Mouse (Mus musculus): ENCODE data around the gene Mical3.

Mical3 gene

DNA sequence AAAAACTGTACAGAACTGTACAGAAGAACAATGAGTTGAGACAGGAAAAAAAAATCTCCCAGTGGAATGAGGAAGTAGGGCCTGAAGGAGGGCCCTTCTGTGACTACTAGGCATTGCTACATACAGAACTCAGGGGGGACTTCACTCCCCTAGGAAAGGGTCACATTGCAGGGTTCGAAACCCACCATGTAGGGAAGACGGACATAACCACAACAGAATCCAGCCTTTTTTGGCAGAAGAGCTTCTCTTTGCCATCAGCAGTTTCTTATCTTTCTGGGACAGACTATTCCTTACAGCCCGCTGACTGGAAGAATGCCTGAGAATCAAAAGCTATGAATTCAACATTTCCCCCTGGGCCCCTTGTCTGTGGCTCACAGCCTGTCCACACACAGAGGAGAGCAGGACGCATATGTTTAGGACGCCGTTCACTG, 46.7 kb downstream of the Mical3 start:
- no peak for DNase-seq (ENCODE audit: low spot score)

GRCm38 (mm10) chr6:121082094-121082473, 48.7 kb downstream of the Mical3 start:
- DNase-seq (ENCODE audit: low spot score) = no peak

- no peak for DNase-seq (ENCODE audit: low spot score)
Measured at GRCm38 (mm10) chr6:121081288-121082093, 49.3 kb downstream of the Mical3 start.

DNA sequence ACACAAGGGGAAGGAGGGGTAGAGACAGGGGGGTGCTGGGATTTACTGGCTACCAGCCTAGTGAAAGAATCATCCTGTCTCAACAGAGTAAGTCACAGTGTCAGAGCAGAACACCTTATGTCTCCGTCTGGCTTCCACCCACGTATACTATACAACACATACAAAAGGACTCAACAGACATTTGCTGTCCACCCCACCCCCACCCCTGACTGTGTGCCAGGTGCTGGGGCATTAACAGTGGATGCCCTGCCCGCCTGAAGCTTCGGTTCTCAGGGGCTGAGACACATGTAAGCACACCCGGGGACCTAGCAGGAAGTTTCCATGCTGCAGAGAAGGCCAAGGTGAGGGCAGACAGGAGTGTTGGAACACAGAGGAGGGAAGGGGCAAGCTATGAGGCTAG, 52.6 kb downstream of the Mical3 start:
- DNase-seq (ENCODE audit: low spot score) = no peak

DNA sequence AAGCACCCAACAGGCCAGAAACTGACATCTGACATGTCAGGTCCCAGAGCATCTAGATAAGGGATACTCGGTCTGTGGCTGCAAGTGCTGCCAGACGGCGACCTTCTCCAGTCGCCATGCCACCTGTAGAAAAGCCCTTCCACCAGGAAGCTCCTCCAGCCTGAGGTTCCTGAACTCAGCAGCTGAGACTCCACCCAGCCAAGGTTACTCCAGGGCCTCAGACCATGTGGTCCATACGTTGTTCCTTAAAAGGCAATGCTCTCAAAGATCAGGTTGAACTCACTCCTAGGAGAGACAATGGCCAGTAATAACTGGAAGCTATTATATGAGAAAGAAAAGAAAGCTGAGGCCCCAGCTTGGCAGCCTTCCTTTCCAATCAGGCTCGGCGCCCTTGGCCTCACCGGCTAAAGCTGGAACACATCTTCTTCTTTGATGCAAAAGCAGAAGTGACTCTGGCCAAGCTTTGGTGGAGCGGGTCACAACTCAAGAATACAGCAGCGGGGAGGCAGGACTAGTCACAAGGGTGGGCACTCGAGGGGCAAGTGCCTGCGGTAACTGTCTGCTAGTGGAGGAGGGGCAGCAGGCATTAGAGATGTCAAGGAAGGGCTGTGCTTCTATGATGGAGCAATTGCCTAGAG, 53.8 kb downstream of the Mical3 start:
- no peak for DNase-seq (ENCODE audit: low spot score)

DNA sequence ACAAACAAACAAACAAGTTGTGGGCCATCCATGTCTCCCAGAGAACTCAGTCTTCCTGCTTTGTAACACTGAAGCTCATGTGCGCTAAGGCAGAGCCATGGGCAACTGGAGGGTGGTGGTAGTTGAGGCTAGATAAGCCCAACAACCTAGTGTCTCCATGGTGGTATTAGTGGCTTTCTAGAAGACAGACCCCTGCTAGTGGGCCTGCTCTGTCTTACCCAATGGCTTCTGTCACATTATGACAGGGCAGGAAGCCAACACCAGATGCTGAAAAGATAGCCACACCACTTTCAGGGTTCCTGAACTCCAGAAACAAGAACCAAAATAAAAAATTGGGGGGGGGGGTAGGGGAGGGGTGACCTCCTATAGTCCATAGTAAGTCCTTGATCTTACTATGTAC, 55.0 kb downstream of the Mical3 start:
- no peak for DNase-seq (ENCODE audit: low spot score)

DNA sequence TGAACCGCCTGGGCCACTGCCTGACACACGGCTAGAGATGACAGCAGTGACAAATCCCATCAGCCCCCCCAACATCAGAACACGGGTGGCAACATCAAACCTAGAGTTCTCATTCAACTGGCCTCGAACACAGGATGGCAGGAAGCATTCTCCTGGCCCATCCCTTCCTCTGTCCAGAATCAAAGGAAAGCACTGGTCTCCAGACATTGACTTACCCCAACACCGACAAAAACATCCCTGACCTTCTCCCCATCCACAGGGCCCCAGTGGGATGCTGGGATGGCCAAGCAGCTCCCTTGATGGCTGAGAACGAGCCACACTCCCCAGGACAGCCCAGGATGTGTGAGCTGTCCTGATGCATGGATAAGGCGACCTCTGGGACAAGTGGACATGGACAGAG, 57.5 kb downstream of the Mical3 start:
- DNase-seq (ENCODE audit: low spot score) = no peak

GRCm38 (mm10) chr6:121072615-121073014, 58.2 kb downstream of the Mical3 start:
- no peak for DNase-seq (ENCODE audit: low spot score)

DNA sequence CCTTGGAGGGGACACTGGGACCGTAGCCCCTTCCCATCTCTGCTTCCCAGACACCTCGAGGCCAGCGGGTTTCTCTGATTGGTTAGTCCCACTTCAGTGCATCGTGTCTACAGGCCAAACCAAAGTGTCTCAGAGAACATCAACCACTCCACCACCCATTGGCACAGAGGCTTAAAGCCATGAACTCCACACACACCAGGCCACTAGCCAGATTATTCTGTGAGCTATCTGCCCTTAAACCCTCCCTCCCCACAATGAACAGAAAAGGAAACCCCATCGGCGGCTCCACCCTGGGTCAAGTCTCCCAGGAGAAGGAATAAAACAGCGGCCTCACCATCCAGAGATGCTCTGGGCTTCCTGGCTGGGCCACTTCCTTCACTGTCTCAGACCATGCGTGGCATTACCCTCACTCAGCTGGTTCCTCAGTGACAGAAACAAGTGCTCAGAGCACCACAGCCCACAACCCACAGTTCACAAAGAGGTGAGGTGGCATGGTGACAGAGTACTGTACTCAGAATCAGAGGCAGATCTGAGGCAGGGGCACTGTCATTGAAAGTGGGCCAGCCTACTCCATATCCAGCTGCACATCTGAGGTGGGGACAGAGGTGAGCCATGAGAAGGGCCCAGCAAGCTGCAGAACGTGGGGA, 60.1 kb downstream of the Mical3 start:
- no peak for DNase-seq (ENCODE audit: low spot score)

GRCm38 (mm10) chr6:121069156-121069555, 61.6 kb downstream of the Mical3 start:
- DNase-seq (ENCODE audit: low spot score) = no peak

- DNase-seq (ENCODE audit: low spot score) = no peak
Measured at GRCm38 (mm10) chr6:121068087-121068464, 62.7 kb downstream of the Mical3 start.

- DNase-seq (ENCODE audit: low spot score) = no peak
Measured at GRCm38 (mm10) chr6:121067426-121068086, 63.2 kb downstream of the Mical3 start.

DNA sequence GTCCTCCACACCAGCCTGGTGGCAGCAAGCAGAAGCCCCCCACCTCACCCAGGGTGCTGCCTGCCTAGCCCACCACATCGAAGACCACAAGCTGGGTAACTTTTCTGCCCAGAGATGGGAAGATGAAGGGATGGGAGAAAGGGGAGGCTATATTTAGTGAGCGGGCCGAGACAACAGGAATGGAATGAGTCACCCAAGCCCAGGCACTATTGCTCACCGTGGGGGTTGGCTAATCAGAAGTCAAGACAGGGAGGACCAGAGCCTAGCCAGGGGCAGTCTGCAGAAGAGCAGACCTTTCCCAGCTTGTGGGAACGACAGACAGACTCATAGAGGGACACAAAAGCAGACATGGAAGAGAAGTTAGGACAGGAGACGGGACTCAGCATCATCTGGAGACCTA, 64.0 kb downstream of the Mical3 start:
- DNase-seq (ENCODE audit: low spot score) = no peak

DNA sequence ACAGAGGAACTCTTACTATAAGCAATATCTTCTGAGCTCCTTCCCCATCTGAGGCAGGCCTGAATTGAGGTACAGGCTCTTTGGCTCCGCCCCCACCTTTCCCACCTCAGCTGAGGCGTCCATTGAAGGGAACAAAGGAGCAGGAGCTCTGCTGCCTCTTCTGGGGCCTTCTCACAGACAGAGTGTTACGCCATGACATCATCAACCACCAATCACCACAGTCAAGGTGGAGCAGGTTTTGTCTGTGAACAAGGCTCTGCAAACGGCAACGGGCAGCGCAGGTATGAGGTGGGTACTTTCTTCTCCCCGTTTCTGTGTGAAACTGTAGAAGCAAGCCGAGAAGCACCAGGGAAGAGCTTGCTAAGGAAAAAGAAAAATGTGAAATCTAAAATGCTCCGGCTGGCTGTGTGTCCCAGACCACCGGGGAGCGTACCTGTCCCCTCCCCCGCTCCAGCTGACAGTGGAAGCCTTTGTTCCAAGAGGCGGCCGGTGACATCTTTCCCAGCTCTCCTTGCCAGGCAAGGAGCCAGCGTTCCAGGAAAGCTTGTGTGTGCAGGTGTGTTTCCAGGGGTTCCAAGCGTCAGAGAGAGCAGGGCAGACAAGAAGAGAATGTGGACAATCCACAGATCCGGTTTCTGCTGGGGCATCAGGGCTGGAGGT, 66.3 kb downstream of the Mical3 start:
- no peak for DNase-seq (ENCODE audit: low spot score)

DNA sequence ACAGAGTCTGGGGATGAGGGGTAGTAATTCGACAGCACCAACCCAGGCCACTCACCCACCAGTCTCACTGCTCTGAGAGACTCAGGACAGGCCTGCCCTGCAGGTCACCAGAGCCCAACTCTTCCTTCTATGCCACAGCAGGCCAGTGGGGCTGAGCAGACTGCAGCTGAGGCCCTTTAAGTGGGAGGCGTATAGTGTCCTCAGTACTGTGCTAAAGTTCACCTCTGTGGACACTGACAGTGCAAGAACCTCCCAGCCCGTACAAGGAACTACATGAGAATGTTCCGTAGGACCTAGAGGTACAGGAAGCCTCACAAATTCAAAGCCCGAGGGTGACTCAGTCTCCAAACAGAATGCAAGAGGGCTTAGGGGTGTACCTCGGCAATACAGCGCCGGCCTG, 67.0 kb downstream of the Mical3 start:
- no peak for DNase-seq (ENCODE audit: low spot score)

DNA sequence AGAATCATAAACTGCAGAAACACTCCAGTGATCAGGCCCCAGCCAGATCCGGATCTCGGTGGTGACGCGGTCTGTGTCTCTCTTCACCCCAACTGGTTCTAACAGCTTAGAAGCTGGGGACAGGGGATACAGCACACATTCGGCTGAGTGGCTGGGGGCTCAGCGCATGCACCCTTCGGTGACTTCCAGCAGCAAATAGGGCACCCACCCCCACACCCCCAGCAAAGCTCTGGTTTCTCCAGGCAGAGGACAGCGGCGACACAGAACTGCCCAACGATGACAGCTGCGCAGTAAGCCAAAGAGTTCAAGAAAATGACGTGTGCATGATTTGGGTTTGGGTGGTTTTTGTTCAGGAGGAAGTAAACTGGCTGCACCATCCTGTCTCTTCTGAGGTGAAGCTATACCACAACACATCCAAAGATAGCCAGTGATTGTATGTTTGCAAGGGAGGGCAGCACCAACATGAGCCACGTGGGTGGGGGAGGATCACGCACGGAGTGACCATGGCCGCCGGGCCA, 67.8 kb downstream of the Mical3 start:
- DNase-seq (ENCODE audit: low spot score) = no peak

GRCm38 (mm10) chr6:121058039-121058438, 72.8 kb downstream of the Mical3 start:
- DNase-seq (ENCODE audit: low spot score) = no peak

- no peak for DNase-seq (ENCODE audit: low spot score)
Measured at GRCm38 (mm10) chr6:121057181-121057956, 73.4 kb downstream of the Mical3 start.

DNA sequence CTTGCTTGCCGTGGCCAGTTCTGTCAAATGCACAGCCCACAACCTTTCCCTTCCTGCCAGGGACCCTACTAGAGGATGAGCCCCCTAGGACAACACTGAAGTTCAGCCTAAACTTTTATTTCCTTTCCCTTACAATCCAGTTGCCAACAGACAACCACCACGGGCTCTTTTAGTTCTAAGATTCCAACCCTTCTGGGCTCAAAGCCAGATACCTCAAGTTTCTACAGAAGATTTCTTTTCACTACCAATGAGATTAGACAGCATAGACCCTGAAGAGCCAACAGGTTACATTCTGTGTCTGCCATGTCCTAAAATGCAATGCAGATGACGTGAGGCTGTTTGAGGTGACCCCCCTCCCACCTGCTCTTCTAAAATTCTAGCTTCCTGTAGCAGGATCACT, 75.3 kb downstream of the Mical3 start:
- DNase-seq (ENCODE audit: low spot score) = no peak

DNA sequence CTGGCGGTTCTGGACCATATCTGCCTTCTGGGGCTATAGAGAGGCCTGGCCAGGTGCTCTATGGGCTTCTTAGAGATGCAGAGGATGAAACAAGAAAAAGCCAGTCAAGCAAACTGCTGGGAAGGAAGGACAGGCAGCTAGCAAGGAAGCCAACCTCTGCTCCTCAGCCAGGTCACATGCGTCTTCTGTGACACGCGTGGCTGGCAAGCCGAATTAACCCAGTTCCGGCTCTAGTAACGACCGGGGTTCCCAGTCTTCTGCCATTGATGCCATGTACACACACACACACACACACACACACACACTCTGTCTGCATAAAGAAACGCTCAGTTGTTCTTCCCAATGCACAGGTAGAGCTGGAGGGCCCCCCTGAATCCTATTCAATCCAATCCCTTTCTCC, 75.9 kb downstream of the Mical3 start:
- DNase-seq (ENCODE audit: low spot score) = no peak

DNA sequence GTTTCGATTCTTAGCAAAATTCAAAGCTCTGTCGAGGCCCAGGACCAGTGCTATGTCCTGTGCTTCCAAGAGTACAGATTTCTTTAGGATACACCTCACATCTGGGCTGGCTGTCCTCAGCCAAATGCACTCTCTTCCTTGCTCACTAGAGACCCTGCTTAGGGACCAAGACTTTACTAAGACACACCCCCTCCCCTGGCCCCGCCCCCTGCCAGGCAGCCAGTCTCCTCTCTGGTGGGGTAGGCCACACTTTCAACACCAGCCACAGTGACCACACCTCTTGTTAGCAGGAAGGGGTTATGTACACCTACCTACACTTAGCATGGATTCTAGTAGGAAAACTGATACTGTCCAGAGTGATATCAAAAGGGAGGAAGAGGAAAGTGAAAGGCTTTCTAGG, 76.5 kb downstream of the Mical3 start:
- no peak for DNase-seq (ENCODE audit: low spot score)
